18 mouse cellular contexts compared by ENCODE assay signal in the genomic region with DNA sequence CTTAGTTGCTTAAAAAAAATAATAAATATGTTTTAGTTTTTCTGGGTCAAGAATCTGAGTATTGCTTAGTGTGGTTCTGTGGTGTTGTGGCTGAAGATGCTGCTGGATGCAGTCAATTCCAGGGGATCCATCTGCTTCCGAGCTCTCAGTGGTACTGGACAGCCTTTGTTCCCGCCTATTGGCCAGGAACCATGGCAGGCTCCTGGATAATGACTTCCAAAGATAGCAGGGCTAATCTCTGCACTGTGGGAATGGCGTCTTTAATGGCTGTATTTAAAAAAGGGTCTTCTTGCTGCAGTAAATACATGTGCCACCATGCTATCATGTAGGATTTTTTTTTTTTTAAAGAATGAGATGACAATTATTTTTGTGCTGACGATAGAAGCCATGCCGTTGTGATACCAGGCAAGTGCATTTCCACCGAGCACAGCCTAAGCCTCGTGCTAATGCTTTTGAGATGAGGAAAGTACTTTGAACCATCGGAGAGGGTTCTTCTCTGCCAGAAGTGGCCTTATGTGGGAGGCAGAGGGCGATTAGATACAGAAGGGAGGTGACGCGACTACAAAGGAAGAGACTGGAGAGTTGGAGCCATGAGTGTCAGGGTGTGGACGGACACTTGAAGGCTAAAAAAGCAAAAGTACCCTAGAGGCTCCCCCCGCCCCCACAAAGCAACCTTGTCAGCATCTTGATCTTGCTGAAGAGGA. TPM values are rescaled to one million over a fixed set of nuclear protein-coding genes. Genes with fewer than 3 reads are reported as not detected.
DNase-seq lines count a peak whose midpoint lies in the region; ATAC-seq and TF ChIP-seq lines count a peak whose summit lies in the region.
"Had no signal": no experiment of that assay in that cellular context is flagged by ENCODE, and none has a peak within 500 bp of the region (broad histone marks: within the 10 kb centered on the region; RNA-seq: fewer than 3 reads in every experiment).

No protein-coding gene starts in this region.

- H3K4me2 ChIP-seq in hindbrain, embryonic 13.5 days, result no peak overlapping the region
- H3K4me2 ChIP-seq in midbrain, postnatal 0 days (ENCODE audit: low read depth, low read length, poor library complexity, severe bottlenecking), result no peak overlapping the region
- no peak overlapping the region for H3K4me2 ChIP-seq in forebrain, embryonic 15.5 days (replicated peaks)
- H3K4me2 ChIP-seq: embryonic facial prominence, embryonic 12.5 days; limb, embryonic 15.5 days had no signal

- peak overlapping the region; percentile 55; the same call in 1 of the 2 replicates for H3K27ac ChIP-seq in hindbrain, embryonic 13.5 days
- no peak overlapping the region for H3K27ac ChIP-seq in hindbrain, embryonic 10.5 days
- no peak overlapping the region for H3K27ac ChIP-seq in midbrain, postnatal 0 days (ENCODE audit: low read depth, low read length)
- H3K27ac ChIP-seq in forebrain, embryonic 15.5 days (replicated peaks), result no peak overlapping the region
- H3K27ac ChIP-seq: embryonic facial prominence, embryonic 12.5 days; hindbrain, postnatal 0 days; limb, embryonic 15.5 days had no signal

- no peak for ATAC-seq in cerebellum, adult (ENCODE audit: insufficient number of reproducible peaks, low FRiP score, low TSS enrichment)
- ATAC-seq in hindbrain, embryonic 13.5 days (ENCODE audit: low FRiP score), result no peak
- ATAC-seq in midbrain, postnatal 0 days (ENCODE audit: low FRiP score), result no peak
- ATAC-seq in forebrain, embryonic 15.5 days (replicated peaks), result no peak
- ATAC-seq: hindbrain, postnatal 0 days; liver, postnatal 0 days had no signal

- 65% methylated on average over 13 of the region's 13 CpGs for WGBS in hindbrain, embryonic 13.5 days
- WGBS in hindbrain, embryonic 10.5 days, result 70% methylated on average over 13 of the region's 13 CpGs
- WGBS in midbrain, postnatal 0 days, result 40% methylated on average over 13 of the region's 13 CpGs
- 64% methylated on average over 13 of the region's 13 CpGs for WGBS in forebrain, embryonic 15.5 days

- peaks cover 14% of the 10 kb centered on the region for H3K4me1 ChIP-seq in hindbrain, embryonic 13.5 days (replicated peaks)
- peaks cover 17% of the 10 kb centered on the region for H3K4me1 ChIP-seq in hindbrain, embryonic 10.5 days (replicated peaks)
- peaks cover 5% of the 10 kb centered on the region; the same call in 1 of the 2 replicates for H3K4me1 ChIP-seq in midbrain, postnatal 0 days (ENCODE audit: insufficient read depth, low read length)
- H3K4me1 ChIP-seq in forebrain, embryonic 15.5 days, result peaks cover 4% of the 10 kb centered on the region; the same call in 1 of the 2 replicates
- H3K4me1 ChIP-seq: embryonic facial prominence, embryonic 12.5 days; limb, embryonic 15.5 days had no signal

- H3K9ac ChIP-seq in hindbrain, embryonic 13.5 days, result no peak overlapping the region
- no peak overlapping the region for H3K9ac ChIP-seq in midbrain, postnatal 0 days (replicated peaks; ENCODE audit: low read length, poor library complexity, severe bottlenecking)
- no peak overlapping the region for H3K9ac ChIP-seq in forebrain, embryonic 15.5 days (replicated peaks)
- H3K9ac ChIP-seq: embryonic facial prominence, embryonic 12.5 days; limb, embryonic 15.5 days; liver, postnatal 0 days had no signal

- peak; percentile 19 to 20 for DNase-seq in cerebellum, postnatal 14 days
- no peak for DNase-seq in hindbrain, embryonic 10.5 days (ENCODE audit: low spot score)
- peak; percentile 12 for DNase-seq in testis, postnatal 14 days (ENCODE audit: low spot score)
- DNase-seq in testis, postnatal 10 days (ENCODE audit: low spot score), result no peak
- peak; percentile 9 for DNase-seq in midbrain, postnatal 0 days (ENCODE audit: low spot score)
- DNase-seq: adrenal gland, postnatal 14 days; gastrocnemius, postnatal 25 days; kidney, adult 18-20 months; liver, postnatal 0 days; right cerebral cortex, postnatal 4 days; thymus, adult 2 months had no signal

- TF ChIP-seq CTCF in midbrain, postnatal 0 days (IDR thresholded peaks at IDR 0.05), result no peak

- H3K9me3 ChIP-seq in hindbrain, embryonic 13.5 days, result no peaks in the 10 kb centered on the region
- H3K9me3 ChIP-seq in hindbrain, embryonic 10.5 days, result no peaks in the 10 kb centered on the region
- H3K9me3 ChIP-seq in midbrain, postnatal 0 days (ENCODE audit: low read length), result no peaks in the 10 kb centered on the region
- H3K9me3 ChIP-seq in forebrain, embryonic 15.5 days, result no peaks in the 10 kb centered on the region
- H3K9me3 ChIP-seq: embryonic facial prominence, embryonic 12.5 days; limb, embryonic 15.5 days had no signal

- H3K27me3 ChIP-seq in hindbrain, embryonic 13.5 days, result no peaks in the 10 kb centered on the region
- H3K27me3 ChIP-seq in hindbrain, embryonic 10.5 days (ENCODE audit: insufficient read depth, poor library complexity, severe bottlenecking), result no peaks in the 10 kb centered on the region
- H3K27me3 ChIP-seq in midbrain, postnatal 0 days (ENCODE audit: insufficient read depth, low read length), result no peaks in the 10 kb centered on the region
- no peaks in the 10 kb centered on the region for H3K27me3 ChIP-seq in forebrain, embryonic 15.5 days
- H3K27me3 ChIP-seq: CH12.LX; embryonic facial prominence, embryonic 12.5 days; limb, embryonic 15.5 days had no signal

- H3K4me3 ChIP-seq in hindbrain, embryonic 13.5 days, result no peak overlapping the region
- H3K4me3 ChIP-seq in hindbrain, embryonic 10.5 days, result no peak overlapping the region
- H3K4me3 ChIP-seq in midbrain, postnatal 0 days (ENCODE audit: low read depth, low read length), result no peak overlapping the region
- H3K4me3 ChIP-seq in forebrain, embryonic 15.5 days, result no peak overlapping the region
- H3K4me3 ChIP-seq: embryonic facial prominence, embryonic 12.5 days; limb, embryonic 15.5 days had no signal

- no peaks in the 10 kb centered on the region for H3K36me3 ChIP-seq in hindbrain, embryonic 13.5 days
- no peaks in the 10 kb centered on the region for H3K36me3 ChIP-seq in hindbrain, embryonic 10.5 days
- H3K36me3 ChIP-seq in midbrain, postnatal 0 days (ENCODE audit: insufficient read depth, low read length), result no peaks in the 10 kb centered on the region
- no peaks in the 10 kb centered on the region for H3K36me3 ChIP-seq in forebrain, embryonic 15.5 days
- H3K36me3 ChIP-seq: embryonic facial prominence, embryonic 12.5 days; limb, embryonic 15.5 days had no signal

RNA-seq across cellular contexts. Expression of a gene that starts 50.7 kb away (rescaled TPM):
- 24.4 and 26.4 TPM in 2 replicates for polyA plus RNA-seq in hindbrain, embryonic 13.5 days (2015; fragmentation: Nextera tagmentation; extraction: Ambion mirVana)
- polyA plus RNA-seq in hindbrain, embryonic 10.5 days (2016; fragmentation: Nextera tagmentation; extraction: Ambion mirVana), result 4.9 and 8.9 TPM in 2 replicates
- 40.7 and 68.0 TPM in 2 replicates for total RNA-seq in midbrain, postnatal 0 days (2014; rRNA removed)
- 31.1 and 32.1 TPM in 2 replicates for polyA plus RNA-seq in midbrain, postnatal 0 days (2015; fragmentation: Nextera tagmentation; extraction: Ambion mirVana)
- polyA plus RNA-seq in forebrain, embryonic 15.5 days (2015; fragmentation: Nextera tagmentation; extraction: Ambion mirVana), result 19.2 and 19.7 TPM in 2 replicates
- total RNA-seq: CH12.LX had no signal
- polyA plus RNA-seq: liver, postnatal 0 days had no signal

RNA-seq across cellular contexts. Expression of a gene that starts 52.2 kb away (rescaled TPM):
- 14.0 and 14.4 TPM in 2 replicates for polyA plus RNA-seq in hindbrain, embryonic 13.5 days (2015; fragmentation: Nextera tagmentation; extraction: Ambion mirVana)
- polyA plus RNA-seq in hindbrain, embryonic 10.5 days (2016; fragmentation: Nextera tagmentation; extraction: Ambion mirVana), result 15.5 and 17.8 TPM in 2 replicates
- 8.1 and 11.6 TPM in 2 replicates for total RNA-seq in midbrain, postnatal 0 days (2014; rRNA removed)
- polyA plus RNA-seq in midbrain, postnatal 0 days (2015; fragmentation: Nextera tagmentation; extraction: Ambion mirVana), result 12.0 and 12.3 TPM in 2 replicates
- polyA plus RNA-seq in forebrain, embryonic 15.5 days (2015; fragmentation: Nextera tagmentation; extraction: Ambion mirVana), result 7.2 and 8.2 TPM in 2 replicates

Comparison
In these comparisons a context has a peak if more than half of its experiments do, and no peak if none do; other contexts are left out.
1. DNase-seq: peak in cerebellum, postnatal 14 days (2 of 2), testis, postnatal 14 days (single experiment) and midbrain, postnatal 0 days (single experiment); none in hindbrain, embryonic 10.5 days (single experiment) and testis, postnatal 10 days (single experiment).